Mouse (Mus musculus): Measurements from ENCODE around the gene Polr2a.

Polr2a gene

GRCm38 (mm10) chr11:69784793-69785272 is 26.4 kb upstream of the Polr2a start:
- DNase-seq (ENCODE audit: low spot score in 2 of 2) = peak; percentile 74 to 80

GRCm38 (mm10) chr11:69781828-69782227 is 23.4 kb upstream of the Polr2a start:
- DNase-seq (ENCODE audit: low spot score in 2 of 2) = no peak

- DNase-seq (ENCODE audit: low spot score in 2 of 2) = no peak
These were observed 20.5 kb upstream of the Polr2a start for GRCm38 (mm10) chr11:69778985-69779384.

- DNase-seq (ENCODE audit: low spot score in 2 of 2) = no peak
These were observed 20.0 kb upstream of the Polr2a start for GRCm38 (mm10) chr11:69778258-69778982.

- DNase-seq (ENCODE audit: low spot score in 2 of 2) = no peak
These were observed 19.2 kb upstream of the Polr2a start for GRCm38 (mm10) chr11:69777504-69778257.

GRCm38 (mm10) chr11:69776488-69776887 is 18.1 kb upstream of the Polr2a start:
- no peak for DNase-seq (ENCODE audit: low spot score in 2 of 2)

- DNase-seq (ENCODE audit: low spot score in 2 of 2) = no peak
These were observed 17.3 kb upstream of the Polr2a start for GRCm38 (mm10) chr11:69775716-69776115.

- no peak for DNase-seq (ENCODE audit: low spot score in 2 of 2)
These were observed 16.5 kb upstream of the Polr2a start for GRCm38 (mm10) chr11:69774961-69775360.

GRCm38 (mm10) chr11:69767625-69767909 is 9.1 kb upstream of the Polr2a start:
- DNase-seq (ENCODE audit: low spot score in 2 of 2) = peak; percentile 33 to 45

GRCm38 (mm10) chr11:69766872-69767624 is 8.6 kb upstream of the Polr2a start:
- DNase-seq (ENCODE audit: low spot score in 2 of 2) = no peak

GRCm38 (mm10) chr11:69766126-69766609 is 7.7 kb upstream of the Polr2a start:
- DNase-seq (ENCODE audit: low spot score in 2 of 2) = peak; percentile 76 to 77

GRCm38 (mm10) chr11:69765221-69766125 is 7.0 kb upstream of the Polr2a start, which contains the start of gene Zbtb4:
Gene Zbtb4, plus strand, starts transcription at chr11:69765912.
- DNase-seq (ENCODE audit: low spot score in 2 of 2) = peak; percentile 49 to 50

- DNase-seq (ENCODE audit: low spot score in 2 of 2) = no peak
These were observed 5.1 kb upstream of the Polr2a start for GRCm38 (mm10) chr11:69763551-69763950.

GRCm38 (mm10) chr11:69761868-69762267 is 3.4 kb upstream of the Polr2a start, which contains the start of gene Slc35g3:
Gene Slc35g3, minus strand, starts transcription at chr11:69761968.
- no peak for DNase-seq (ENCODE audit: low spot score in 2 of 2)

- DNase-seq (ENCODE audit: low spot score in 2 of 2) = no peak
These were observed 2.4 kb upstream of the Polr2a start for GRCm38 (mm10) chr11:69760901-69761200.

GRCm38 (mm10) chr11:69760160-69760900 is 1.9 kb upstream of the Polr2a start:
- no peak for DNase-seq (ENCODE audit: low spot score in 2 of 2)

GRCm38 (mm10) chr11:69758971-69759721 is 709 bp upstream of the Polr2a start:
- peak; percentile 92 to 94 for DNase-seq (ENCODE audit: low spot score in 2 of 2)

- DNase-seq (ENCODE audit: low spot score in 2 of 2) = peak; percentile 98 to 99
These were observed 364 bp downstream of the Polr2a start for GRCm38 (mm10) chr11:69758090-69758456.

- DNase-seq (ENCODE audit: low spot score in 2 of 2) = no peak
These were observed 941 bp downstream of the Polr2a start for GRCm38 (mm10) chr11:69757303-69758089.

Measured in heart, adult 9 months (tissue).